Mouse (Mus musculus) kidney, adult 2 months (tissue): ENCODE measurements around the gene Prkaca.

Experiments
- CTCF ChIP-seq: fragments of 200-500 bp; conservative IDR thresholded peaks from 2 replicates; pipeline ENCODE4 v1.5.1; 2011; ENCODE audit warnings: low read depth, mild to moderate bottlenecking, control low read depth, low read length, moderate library complexity, mixed read lengths; ENCODE audit not compliant: insufficient read depth, insufficient read length
- POLR2A ChIP-seq: fragments of 200-500 bp; IDR thresholded peaks from one replicate; pipeline ENCODE4 v1.6.1; 2011; ENCODE audit warnings: low read depth, low read length, control low read depth

DNA sequence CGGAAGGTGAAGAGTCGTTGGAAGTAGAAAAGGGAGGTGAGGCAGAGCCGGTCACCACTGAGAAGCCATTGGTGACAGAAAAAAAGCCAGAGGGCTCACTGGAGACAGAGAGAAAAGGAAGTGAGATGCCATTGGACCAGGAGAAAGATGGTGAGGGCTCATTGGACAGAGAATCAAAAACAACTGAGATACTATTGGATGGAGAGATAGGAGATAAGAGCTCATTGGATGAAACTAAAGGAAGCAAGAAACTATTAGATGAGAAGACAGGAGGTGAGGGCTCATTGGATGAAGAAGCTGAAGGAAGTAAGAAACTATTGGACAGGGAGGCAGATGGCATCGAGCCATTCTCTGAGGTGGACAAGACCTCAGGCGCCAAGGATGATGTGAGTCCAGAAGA is 56.5 kb downstream of the Prkaca start:
- TF ChIP-seq CTCF (no peak), POLR2A (no peak)
